Mouse (Mus musculus): ENCODE measurements around the gene Kcnd1.

Gene Kcnd1

DNA sequence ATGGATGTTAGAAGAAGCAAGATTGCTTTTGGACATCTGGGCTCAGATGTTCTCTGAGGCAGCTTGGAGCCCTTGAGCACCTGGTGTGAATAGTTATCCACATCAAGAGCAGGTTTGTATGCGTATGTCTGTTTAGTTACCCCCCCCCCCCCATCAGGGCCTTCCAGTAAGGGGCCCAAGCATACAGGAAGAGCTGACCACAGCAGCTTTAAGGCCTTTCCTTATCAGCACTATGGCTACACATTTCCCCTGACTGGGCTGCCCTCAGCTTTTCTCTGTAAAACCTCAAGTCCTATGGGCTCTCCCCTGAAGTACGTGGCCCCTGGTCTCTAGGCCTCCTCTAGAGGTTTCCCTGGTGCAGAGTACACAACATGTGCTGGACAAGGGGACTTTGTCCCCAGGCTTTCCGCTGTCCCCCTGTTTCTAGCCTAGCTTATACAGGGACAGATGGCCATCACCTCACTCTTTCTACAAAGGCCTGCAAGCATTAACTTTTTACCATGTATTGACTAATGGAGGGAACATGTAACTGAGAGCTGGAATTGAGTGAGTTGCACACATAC lies 37.2 kb downstream of the Kcnd1 start:
- no peak for DNase-seq (ENCODE audit: low read depth, low spot score)

DNA sequence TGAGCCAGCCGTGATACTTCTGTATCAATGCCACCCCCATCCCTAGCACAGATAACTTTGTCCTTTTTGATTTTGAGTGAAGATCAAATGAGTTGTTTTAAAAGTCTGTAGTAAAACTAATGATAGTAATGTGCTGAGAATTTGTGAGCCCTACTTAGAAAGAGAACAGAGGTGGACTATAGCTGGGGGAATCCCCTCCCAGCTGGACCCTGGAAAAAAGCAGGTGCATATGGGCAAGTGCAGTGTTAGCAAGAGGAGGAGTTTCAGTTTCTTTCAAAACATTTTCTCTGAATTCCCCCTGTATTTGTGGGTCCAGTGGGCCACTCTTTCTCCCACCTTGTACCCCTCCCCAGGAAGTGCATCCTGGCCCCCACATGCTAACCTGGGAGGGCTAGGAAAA lies 41.1 kb downstream of the Kcnd1 start:
- no peak for DNase-seq (ENCODE audit: low read depth, low spot score)

DNA sequence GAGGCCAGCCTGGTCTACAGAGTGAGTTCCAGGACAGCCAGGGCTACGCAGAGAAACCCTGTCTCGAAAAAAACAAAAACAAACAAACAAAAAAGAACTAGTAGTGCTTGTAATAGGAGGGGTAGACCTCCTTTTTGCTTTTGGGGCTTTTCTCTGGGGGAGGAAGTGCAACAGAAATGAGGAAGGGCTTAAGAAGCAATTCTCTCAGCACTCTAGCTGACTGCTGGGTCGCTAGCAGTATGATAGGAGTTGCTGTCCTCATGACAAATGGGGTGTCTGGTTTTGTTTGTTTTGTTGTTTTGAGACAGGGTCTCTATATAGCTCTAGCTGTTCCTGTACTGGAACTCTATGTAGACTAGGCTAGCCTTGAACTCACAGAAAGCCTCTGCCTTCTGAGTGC lies 42.5 kb downstream of the Kcnd1 start:
- no peak for DNase-seq (ENCODE audit: low read depth, low spot score)

DNA sequence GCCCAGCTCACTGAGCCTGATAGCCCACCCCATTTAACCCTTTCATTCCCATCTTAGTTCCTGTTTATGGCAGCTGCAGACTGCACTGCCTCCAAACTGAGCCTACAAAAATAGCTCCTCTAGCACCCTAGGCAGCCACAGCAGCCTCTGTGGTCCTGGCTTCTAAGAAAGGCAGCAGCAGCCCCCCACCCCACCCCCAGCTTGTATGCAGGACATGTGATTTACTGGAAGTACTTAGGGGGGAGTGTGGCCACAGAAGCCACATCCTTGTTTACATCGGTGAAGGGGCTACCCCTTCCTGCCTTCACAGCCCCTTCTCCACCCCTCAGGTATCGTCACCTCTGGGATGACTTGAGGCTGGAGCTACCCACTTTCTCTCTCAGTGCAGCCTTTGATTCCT lies 43.3 kb downstream of the Kcnd1 start:
- DNase-seq (ENCODE audit: low read depth, low spot score): no peak

DNA sequence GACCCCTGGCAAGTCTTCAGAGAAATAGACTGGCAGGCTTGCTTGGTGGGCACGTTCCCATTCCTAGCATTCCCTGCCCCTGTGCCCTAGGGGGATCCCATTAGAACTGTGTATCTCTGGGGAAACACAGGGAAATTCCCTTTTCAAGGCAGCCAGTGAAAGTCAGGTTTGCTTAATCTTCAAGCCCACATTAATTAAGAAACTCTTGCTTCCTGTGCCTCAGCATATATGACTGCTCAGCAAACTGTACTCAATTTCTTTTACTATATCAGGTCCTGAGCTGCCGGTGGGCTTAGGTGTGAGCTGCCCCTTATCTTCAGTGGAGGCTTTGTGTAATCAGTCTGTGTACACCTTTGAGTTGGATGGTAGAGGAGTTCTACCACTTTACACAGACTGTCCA lies 43.7 kb downstream of the Kcnd1 start:
- DNase-seq (ENCODE audit: low read depth, low spot score): no peak

DNA sequence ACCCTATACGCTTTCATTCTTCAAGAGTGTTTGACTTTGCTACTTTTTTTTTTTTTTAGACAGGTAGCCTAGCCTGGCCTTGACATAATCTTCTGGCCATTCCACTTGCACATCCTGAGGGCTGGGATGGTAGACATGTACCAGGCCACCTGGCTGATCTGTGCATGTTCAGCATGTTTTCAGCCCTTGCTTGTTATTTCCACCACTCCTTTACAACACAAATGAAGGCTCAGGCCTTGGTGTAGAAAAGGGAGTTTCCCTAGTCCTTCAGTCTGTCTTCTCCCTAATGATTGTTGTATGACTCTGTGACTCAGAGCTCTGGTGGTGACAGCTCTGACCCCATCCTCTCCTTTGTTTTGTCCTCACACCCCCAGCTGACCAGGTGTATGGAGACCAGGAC lies 45.1 kb downstream of the Kcnd1 start:
- DNase-seq (ENCODE audit: low read depth, low spot score): no peak

DNA sequence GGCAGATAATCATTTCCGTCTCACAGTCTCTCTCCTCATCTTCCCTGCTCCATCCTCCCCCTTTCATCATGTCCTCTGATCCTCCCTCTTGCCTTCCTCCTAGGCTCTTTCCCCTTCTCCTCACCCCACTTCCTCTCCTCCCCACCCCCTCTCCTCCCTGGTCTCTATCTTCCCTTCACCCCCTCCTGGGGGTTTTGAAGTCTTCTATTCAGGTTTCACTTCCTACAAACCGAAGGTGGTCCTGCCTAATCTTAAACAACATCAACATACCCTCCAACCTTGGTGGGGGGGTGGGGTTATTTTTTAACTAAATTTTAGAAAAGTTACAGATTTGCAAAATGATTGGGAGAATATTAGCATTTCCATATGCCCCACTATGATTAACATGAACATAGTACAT lies 46.4 kb downstream of the Kcnd1 start:
- DNase-seq (ENCODE audit: low read depth, low spot score): no peak

DNA sequence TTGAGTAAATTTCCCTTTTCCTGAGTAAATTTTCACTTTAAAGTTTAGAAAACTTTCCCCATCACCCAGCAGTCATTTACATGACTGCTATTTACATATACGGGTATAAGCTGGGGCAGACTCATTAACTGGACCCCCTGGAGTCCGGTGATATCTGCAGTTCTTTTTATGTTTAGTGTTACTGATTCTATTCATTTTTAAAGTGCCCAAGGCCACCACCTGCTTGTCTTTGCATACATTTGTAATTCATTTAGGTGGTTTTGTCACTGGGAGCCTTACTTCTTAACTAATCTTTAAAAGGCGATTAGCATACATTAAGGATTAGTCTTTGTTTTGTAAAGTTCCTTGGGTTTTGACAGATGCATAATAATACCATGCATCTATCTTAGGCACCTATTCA lies 47.7 kb downstream of the Kcnd1 start:
- DNase-seq (ENCODE audit: low read depth, low spot score): no peak

DNA sequence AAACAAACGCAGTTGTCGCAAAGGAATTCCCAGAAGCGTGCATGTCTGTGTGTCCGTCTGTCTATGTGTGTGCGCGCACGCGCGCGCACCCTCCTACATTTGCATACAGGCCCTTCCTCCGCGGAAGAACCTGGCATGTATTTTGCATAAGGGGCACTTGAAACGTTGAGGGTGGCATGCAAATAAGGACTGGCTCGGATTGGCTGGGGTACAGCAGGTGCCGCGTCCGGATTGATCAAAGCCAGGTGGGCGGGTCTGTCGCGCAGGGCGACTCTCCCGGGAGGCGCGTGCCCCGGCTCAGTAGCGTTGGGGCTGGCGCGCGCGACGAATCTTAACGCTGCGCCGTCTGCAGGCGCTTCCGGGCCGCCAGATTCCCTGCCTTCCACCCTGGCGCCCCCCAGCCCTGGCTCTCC lies 55.9 kb downstream of the Kcnd1 start, which contains the start of gene Pim2:
TSS of gene Pim2 (plus strand) at position 256 of the 413 bp plus-strand sequence.
- peak; percentile 67 for DNase-seq (ENCODE audit: low read depth, low spot score)

DNA sequence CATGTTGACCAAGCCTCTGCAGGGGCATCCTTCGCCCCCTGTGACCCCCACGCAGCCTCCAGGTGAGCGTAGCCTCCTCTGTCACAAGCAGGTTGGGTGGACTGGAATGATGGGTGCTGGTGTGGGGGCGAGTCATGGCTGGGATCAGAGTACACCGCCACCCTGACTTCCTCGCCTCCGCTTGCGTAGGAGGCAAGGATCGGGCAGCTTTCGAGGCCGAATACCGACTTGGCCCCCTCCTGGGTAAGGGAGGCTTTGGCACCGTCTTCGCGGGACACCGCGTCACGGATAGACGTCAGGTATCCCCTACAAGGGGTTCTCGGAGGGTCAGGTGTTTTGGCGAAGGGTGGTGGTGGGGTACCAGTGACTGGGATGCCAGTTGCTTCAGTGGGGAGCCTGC lies 56.4 kb downstream of the Kcnd1 start:
- DNase-seq (ENCODE audit: low read depth, low spot score): no peak

DNA sequence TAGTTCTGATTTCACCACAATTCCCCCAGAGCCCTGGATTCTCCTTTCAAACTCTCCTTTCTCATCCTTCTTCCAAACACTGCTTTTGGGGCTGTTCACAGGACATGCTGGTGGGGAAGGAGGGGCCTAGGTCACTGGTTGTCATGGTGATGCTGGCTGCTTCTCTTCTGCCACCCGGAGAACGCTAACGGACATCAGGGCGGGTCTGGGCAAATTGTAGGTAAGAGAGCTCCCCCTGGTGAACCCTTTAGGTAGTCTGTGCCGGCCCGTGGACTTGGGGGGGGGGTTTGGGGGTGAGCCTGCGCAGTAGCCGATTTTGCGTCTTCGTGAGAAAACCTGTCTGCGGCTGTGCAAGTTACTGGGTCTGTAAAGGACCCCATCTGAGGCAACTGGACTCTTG lies 57.7 kb downstream of the Kcnd1 start:
- no peak for DNase-seq (ENCODE audit: low read depth, low spot score)

DNA sequence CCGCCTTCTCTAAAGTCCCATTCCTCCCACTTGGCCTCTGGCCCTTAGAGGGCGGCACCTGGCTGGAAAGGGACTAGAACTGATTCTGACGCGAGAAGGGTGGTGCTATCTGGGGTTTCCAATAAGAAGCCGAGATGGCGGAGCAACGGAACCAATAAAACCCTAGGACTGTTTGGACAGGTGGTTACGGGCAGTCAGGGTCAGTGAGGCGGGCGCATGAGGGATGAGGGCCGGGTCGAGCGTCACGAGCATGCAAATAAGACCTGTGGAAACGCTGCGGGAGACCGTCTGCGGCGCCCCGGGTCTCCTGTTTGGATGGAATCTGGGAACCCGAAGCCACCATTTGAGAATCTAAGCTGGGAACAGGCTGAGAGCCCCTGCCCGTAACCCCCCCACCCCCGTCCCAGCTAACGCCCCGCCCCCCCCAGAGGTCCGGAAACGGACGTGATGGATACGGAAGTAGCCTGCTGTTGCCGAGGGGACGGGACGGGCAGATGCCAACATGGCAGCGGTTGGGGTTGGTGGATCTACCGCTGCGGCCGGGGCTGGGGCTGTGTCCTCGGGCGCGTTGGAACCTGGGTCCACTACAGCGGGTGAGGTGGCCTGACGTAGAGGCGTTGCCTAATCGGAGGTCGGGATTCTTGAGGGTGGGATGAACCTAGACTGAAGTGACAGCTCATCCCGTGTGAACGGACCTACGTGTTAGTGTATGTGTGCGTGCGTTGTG lies 61.9 kb downstream of the Kcnd1 start, which contains the start of gene Slc35a2:
TSS of gene Slc35a2 (plus strand) at position 188 of the 727 bp plus-strand sequence.
- peak; percentile 59 for DNase-seq (ENCODE audit: low read depth, low spot score)
